ENCODE assay signal across 9 mouse cellular contexts in genomic region chr9:122420772-122421764, GRCm38 (mm10).
DNase-seq lines count a peak whose midpoint lies in the region; ATAC-seq and TF ChIP-seq lines count a peak whose summit lies in the region.
"Had no signal": no experiment of that assay in that cellular context is flagged by ENCODE, and none has a peak within 500 bp of the region (broad histone marks: within the 10 kb centered on the region; RNA-seq: fewer than 3 reads in every experiment).

No protein-coding gene starts in this region.

- H3K4me3 ChIP-seq in bone marrow, adult 2 months (replicated peaks; ENCODE audit: control insufficient read depth, low read depth, low read length) = no peak overlapping the region
- no peak overlapping the region for H3K4me3 ChIP-seq in neural tube, embryonic 14.5 days (ENCODE audit: low read depth, low read length)
- H3K4me3 ChIP-seq: embryonic facial prominence, embryonic 13.5 days had no signal

- H3K36me3 ChIP-seq in neural tube, embryonic 14.5 days (ENCODE audit: control insufficient read depth, insufficient read depth, low read length) = no peaks in the 10 kb centered on the region
- H3K36me3 ChIP-seq: embryonic facial prominence, embryonic 13.5 days had no signal

- no peaks in the 10 kb centered on the region for H3K27me3 ChIP-seq in neural tube, embryonic 14.5 days (ENCODE audit: control insufficient read depth, insufficient read depth, low read length)
- H3K27me3 ChIP-seq: embryonic facial prominence, embryonic 13.5 days had no signal

- no peaks in the 10 kb centered on the region for H3K9me3 ChIP-seq in neural tube, embryonic 14.5 days (ENCODE audit: control insufficient read depth, low read length)
- H3K9me3 ChIP-seq: embryonic facial prominence, embryonic 13.5 days had no signal

- peak overlapping the region; percentile 26; the same call in 1 of the 2 replicates for H3K27ac ChIP-seq in bone marrow, adult 2 months (ENCODE audit: control insufficient read depth, insufficient read depth, low read depth, low read length, poor library complexity)
- no peak overlapping the region for H3K27ac ChIP-seq in neural tube, embryonic 14.5 days (ENCODE audit: low read depth, low read length)
- H3K27ac ChIP-seq: embryonic facial prominence, embryonic 13.5 days had no signal

- ATAC-seq in erythroid progenitor cell, adult 5-6 weeks (replicated peaks; ENCODE audit: low FRiP score, poor library complexity, severe bottlenecking) = peak; percentile 55
- peak; percentile 69; the same call in 1 of the 2 replicates for ATAC-seq in neural tube, embryonic 14.5 days (ENCODE audit: low read depth)

- no peak overlapping the region for H3K9ac ChIP-seq in neural tube, embryonic 14.5 days (replicated peaks; ENCODE audit: low read depth, low read length)
- H3K9ac ChIP-seq: embryonic facial prominence, embryonic 13.5 days had no signal

- TF ChIP-seq POLR2A in bone marrow, adult 2 months (IDR thresholded peaks at IDR 0.05; ENCODE audit: borderline replicate concordance, control insufficient read depth, low read depth, low read length) = no peak

- peak; percentile 69 to 74 for DNase-seq in B cell, adult 2 months
- peak; percentile 68 to 80 for DNase-seq in heart, postnatal 10 days
- DNase-seq in kidney, postnatal 4 days = peak; percentile 86 to 87
- peak; percentile 80 to 85 for DNase-seq in lung, adult 18-20 months
- peak; percentile 61 for DNase-seq in testis, postnatal 14 days (ENCODE audit: low spot score)

- no peak overlapping the region for H3K4me2 ChIP-seq in neural tube, embryonic 14.5 days (ENCODE audit: low read depth, low read length)
- H3K4me2 ChIP-seq: embryonic facial prominence, embryonic 13.5 days had no signal

- intact Hi-C loops in heart, postnatal 10 days (cut with DNase I) = loop anchor here (2.0 to 5.0 kb wide), 2 partner anchors 266 to 308 kb away; no protein-coding TSS in a partner anchor

- 20% methylated on average over 13 of the region's 13 CpGs for WGBS in bone marrow, adult 2 months
- WGBS in neural tube, embryonic 14.5 days = 29% methylated on average over 13 of the region's 13 CpGs

- peaks cover 4% of the 10 kb centered on the region; the same call in 1 of the 2 replicates for H3K4me1 ChIP-seq in bone marrow, adult 2 months (ENCODE audit: control insufficient read depth, insufficient read depth, low read length)
- H3K4me1 ChIP-seq in neural tube, embryonic 14.5 days (ENCODE audit: control insufficient read depth, insufficient read depth, low read length) = peaks cover 3% of the 10 kb centered on the region; the same call in 1 of the 2 replicates

- peak; percentile 89 for TF ChIP-seq CTCF in bone marrow, adult 2 months (IDR thresholded peaks at IDR 0.05; ENCODE audit: control insufficient read depth, insufficient read depth, low read length)
